Mouse (Mus musculus) heart, embryonic 16.5 days (tissue): ENCODE results near the gene Gm43518. TPM values are rescaled to one million over a fixed set of nuclear protein-coding genes. Genes with fewer than 3 reads are reported as not detected.

Experiments
- ATAC-seq: fragments of 200-750 bp; cut with Nextera tagmentation; replicated peaks from 2 replicates; pipeline ENCODE4 v1.8.0; 2017; ENCODE audit warnings: moderate number of reproducible peaks; ENCODE audit not compliant: insufficient read depth, low FRiP score; ENCODE audit errors: extremely low read depth
- H3K27ac ChIP-seq: fragments of 300-500 bp; sonication (generic); 2 replicates; pipeline ENCODE4 v1.5.1; 2014; ENCODE audit warnings: mild to moderate bottlenecking, low read length, control low read depth, moderate library complexity
- H3K27me3 ChIP-seq: fragments of 300-500 bp; sonication (generic); 2 replicates; pipeline ENCODE4 v1.6.1; 2014; ENCODE audit warnings: low read length, mixed read lengths; ENCODE audit not compliant: control insufficient read depth, insufficient read depth
- H3K36me3 ChIP-seq: fragments of 300-500 bp; sonication (generic); 2 replicates; pipeline ENCODE4 v1.6.1; 2014; ENCODE audit not compliant: control insufficient read depth, insufficient read depth
- H3K4me1 ChIP-seq: fragments of 300-500 bp; sonication (generic); 2 replicates; pipeline ENCODE4 v1.6.1; 2014; ENCODE audit warnings: low read length, mixed read lengths; ENCODE audit not compliant: control insufficient read depth, insufficient read depth
- H3K4me2 ChIP-seq: fragments of 300-500 bp; sonication (generic); 2 replicates; pipeline ENCODE4 v1.6.1; 2014; ENCODE audit warnings: low read depth, mild to moderate bottlenecking, control low read depth, low read length
- H3K4me3 ChIP-seq: fragments of 300-500 bp; sonication (generic); 2 replicates; pipeline ENCODE4 v1.5.1; 2014; ENCODE audit warnings: mild to moderate bottlenecking, control low read depth, low read length
- H3K9ac ChIP-seq: fragments of 300-500 bp; sonication (generic); 2 replicates; pipeline ENCODE4 v1.6.1; 2014; ENCODE audit warnings: low read length, control low read depth
- H3K9me3 ChIP-seq: fragments of 300-500 bp; sonication (generic); replicated peaks from 2 replicates; pipeline ENCODE4 v1.6.1; 2016; ENCODE audit warnings: low read length; ENCODE audit not compliant: control insufficient read depth
- WGBS: fragments of 180-500 bp; shearing (Covaris S2); extraction: QIAGEN DNeasy Blood & Tissue Kit; methylation state at CpG from one replicate; pipeline ENCODE4 v1.1.7; 2014; 5-methylcytosine and 5-hydroxymethylcytosine counted together
- polyA plus RNA-seq: library from polyadenylated mRNA; unstranded; fragments of >200 nt; fragmentation: Nextera tagmentation; extraction: Ambion mirVana; gene quantifications from 2 replicates; pipeline ENCODE4 v1.2.1, GENCODE M21; 2015

Gene Gm43518
- polyA plus RNA-seq, 1 experiment from 2014 or later = 1.8 TPM

DNA sequence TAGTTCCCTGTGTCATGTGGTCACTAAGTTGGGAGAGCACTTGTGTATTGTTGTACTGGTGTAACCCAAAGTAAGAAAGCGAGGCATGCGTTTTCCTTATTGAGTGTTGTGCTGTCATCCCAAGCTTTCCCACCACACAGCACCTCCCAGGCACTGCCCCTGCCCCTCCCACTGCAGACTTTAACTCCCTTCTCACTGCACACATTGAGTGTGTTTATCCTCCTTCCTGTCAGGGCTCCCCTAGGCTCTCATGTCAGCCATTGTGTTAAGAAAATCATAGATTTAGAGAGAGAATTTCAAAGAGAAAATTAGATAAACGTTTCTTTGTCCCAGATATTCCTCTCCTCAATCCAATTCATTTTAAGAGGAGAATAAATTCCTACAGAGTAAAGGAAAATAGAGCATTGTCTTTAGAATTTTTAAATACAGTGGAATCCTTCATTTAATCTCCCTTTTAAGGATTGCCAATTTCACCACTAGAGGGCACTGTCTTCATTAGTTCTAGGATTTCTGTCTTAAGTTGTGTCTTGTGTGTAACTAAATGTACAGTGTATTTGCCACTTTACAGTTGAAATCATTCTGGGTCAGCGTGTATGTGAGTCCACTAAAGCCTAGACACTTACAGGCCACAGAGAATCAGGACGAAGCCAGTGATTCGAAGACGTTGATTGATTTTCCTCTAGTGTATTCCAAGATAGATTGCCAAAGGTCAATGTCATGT, 20.0 kb downstream of the Gm43518 start:
- Histone ChIP-seq H3K4me1 (peaks cover 2% of the 10 kb centered on the region; the same call in 1 of the 2 replicates), H3K4me3 (no peak overlapping the region), H3K9me3 (no peaks in the 10 kb centered on the region), H3K4me2 (no peak overlapping the region), H3K36me3 (no peaks in the 10 kb centered on the region), H3K27ac (no peak overlapping the region), H3K27me3 (no peaks in the 10 kb centered on the region), H3K9ac (no peak overlapping the region)
- ATAC-seq = no peak
- 51% methylated on average over 7 of the region's 7 CpGs for WGBS

DNA sequence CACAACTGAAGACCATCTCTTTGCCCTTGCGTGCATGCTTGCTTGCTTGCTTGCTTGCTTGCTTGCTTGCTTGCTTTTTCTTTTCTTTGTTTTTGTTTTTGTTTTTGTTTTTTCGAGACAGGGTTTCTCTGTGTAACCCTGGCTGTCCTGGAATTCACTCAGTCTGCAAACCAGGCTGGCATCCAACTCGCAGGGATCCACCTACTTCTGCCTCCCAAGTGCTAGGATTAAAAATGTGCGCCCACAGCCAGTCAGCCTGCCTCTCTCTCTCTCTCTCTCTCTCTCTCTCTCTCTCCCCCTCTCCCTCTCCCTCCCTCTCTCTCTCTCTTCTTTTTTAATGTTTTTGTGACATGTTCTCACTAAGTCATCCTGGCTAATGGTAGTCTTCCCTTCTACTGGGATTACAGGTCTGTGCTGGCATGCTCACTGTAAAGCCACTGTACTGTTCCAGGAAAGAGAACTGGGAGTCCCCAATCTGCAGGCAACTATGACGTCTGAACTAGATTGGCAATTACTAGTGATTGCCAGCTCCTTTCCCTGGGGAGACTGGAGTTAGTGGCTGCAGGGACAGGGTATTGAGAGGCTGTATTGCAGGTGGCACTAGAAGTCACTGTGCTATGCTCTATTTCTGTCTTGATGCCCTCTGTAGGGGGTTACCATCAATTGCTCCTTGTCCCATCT, 25.3 kb downstream of the Gm43518 start:
- H3K27ac ChIP-seq = no peak overlapping the region
- H3K4me1 ChIP-seq = peaks cover 11% of the 10 kb centered on the region; the same call in 1 of the 2 replicates
- H3K27me3 ChIP-seq = no peaks in the 10 kb centered on the region
- H3K4me3 ChIP-seq = no peak overlapping the region
- H3K36me3 ChIP-seq = no peaks in the 10 kb centered on the region
- no peak for ATAC-seq
- 57% methylated on average over 5 of the region's 5 CpGs for WGBS
- H3K4me2 ChIP-seq = no peak overlapping the region
- H3K9ac ChIP-seq = no peak overlapping the region
- H3K9me3 ChIP-seq = no peaks in the 10 kb centered on the region

DNA sequence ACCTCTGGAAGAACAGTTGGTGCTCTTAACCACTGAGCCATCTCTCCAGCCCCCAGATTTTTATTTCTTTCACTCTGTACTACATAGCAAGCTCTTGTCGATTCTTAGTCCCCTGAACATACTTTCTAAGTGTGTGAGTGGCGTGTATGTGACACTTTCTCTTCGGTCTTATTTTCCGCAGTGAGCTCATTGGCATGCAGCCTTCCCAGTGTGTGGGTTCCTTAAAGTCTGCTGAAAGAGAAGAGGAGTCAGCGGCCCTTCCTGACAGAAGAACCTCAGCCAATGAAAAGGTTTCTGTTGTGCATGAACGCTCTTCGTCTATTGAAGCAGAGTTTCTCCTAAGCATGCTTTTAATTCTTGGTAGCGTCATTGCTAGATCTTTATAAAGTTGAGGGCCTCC, 30.0 kb downstream of the Gm43518 start:
- Histone ChIP-seq H3K4me1 (peaks cover 9% of the 10 kb centered on the region; the same call in 1 of the 2 replicates), H3K9ac (no peak overlapping the region), H3K4me3 (no peak overlapping the region), H3K27ac (no peak overlapping the region), H3K9me3 (no peaks in the 10 kb centered on the region), H3K4me2 (no peak overlapping the region), H3K36me3 (no peaks in the 10 kb centered on the region), H3K27me3 (no peaks in the 10 kb centered on the region)
- ATAC-seq = no peak
- 91% methylated on average over 8 of the region's 8 CpGs for WGBS

DNA sequence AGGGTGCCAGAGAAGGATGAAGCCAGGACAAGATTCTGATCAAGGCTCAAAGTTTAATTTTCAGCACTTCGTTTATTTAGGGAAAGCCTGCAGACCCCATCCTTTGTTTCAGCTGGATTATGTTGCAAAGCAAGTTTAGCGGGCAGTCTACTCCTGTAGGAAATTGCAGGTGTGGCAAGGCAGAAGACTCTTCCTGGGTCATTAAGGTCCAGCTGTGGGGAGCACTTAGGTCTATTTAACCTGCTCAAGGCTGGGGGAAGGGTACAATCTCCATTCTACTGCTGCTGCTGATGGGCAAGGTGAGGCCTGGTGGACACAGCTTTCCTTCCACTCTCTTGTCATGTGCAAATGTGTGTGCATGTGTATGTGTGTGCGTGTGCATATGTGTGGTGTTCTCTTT, 31.8 kb downstream of the Gm43518 start:
- Histone ChIP-seq H3K4me2 (no peak overlapping the region), H3K27me3 (no peaks in the 10 kb centered on the region), H3K36me3 (no peaks in the 10 kb centered on the region), H3K9me3 (no peaks in the 10 kb centered on the region), H3K27ac (no peak overlapping the region), H3K4me3 (no peak overlapping the region), H3K4me1 (peaks cover 7% of the 10 kb centered on the region; the same call in 1 of the 2 replicates), H3K9ac (no peak overlapping the region)
- no peak for ATAC-seq
- WGBS = 84% methylated on average over 3 of the region's 3 CpGs

DNA sequence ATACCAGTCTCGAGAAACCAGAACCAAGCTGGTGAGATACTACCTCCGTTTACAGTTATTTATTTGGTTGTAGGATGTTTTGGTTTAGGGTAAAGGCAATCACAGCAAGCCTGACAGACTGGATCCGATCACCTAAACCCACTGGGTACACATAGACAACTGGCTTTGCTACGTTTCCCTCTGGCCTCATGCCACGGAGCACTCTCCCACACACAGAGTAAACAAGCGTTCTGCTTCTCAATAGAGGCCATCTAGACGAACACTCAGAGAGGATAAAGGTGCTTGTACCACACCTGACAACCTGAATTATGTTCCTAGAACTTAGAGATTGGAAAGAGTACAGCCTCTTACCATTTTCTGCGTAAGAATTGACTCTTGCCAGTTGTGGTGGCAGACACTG, 32.9 kb downstream of the Gm43518 start:
- H3K27ac ChIP-seq = no peak overlapping the region
- no peak overlapping the region for H3K9ac ChIP-seq
- H3K27me3 ChIP-seq = no peaks in the 10 kb centered on the region
- 73% methylated on average over 8 of the region's 8 CpGs for WGBS
- no peaks in the 10 kb centered on the region for H3K36me3 ChIP-seq
- peaks cover 1% of the 10 kb centered on the region; the same call in 1 of the 2 replicates for H3K4me1 ChIP-seq
- no peak overlapping the region for H3K4me2 ChIP-seq
- ATAC-seq = no peak
- H3K9me3 ChIP-seq = no peaks in the 10 kb centered on the region
- H3K4me3 ChIP-seq = no peak overlapping the region

DNA sequence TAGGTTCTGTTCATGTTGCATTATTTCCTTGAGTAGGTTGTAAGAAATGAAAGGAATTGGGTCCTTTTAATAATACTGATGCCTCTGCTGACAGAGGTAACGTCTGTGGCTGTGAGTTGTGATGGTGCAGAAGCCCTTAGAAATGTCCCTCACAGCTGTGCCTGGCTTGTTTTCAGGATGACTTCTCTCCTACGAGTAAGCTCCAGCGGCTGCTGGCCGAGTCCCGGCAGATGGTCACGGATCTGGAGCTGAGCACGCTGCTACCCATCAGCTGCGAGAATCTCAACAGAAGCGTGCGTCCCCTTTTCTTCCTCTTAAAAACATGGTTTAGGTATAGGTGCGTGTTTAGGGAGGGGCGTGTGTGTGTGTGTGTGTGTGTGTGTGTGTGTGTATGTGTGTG, 33.8 kb downstream of the Gm43518 start:
- ATAC-seq = no peak
- H3K4me3 ChIP-seq = no peak overlapping the region
- H3K9me3 ChIP-seq = no peaks in the 10 kb centered on the region

DNA sequence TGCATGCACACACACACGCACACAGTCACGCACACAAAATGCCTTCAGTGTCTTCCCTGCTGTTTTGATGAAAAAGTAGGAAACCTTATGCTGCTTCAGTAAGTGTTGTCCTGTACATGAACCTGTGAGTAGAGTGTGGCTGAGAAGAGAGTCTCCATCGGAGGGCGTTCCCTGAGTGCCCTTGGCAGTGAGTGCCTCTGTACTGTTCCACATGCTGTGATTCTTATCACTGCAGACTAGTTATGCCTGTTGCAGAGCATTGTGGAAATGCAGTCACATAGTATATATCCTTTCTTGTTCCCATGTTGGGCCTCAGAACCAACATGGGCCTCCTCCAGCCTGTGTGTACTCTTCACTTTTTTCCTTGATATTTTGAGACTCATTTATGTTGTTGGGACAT, 37.0 kb downstream of the Gm43518 start:
- no peak for ATAC-seq
- WGBS = 74% methylated on average over 4 of the region's 4 CpGs

More for the DNA sequence above, 33.8 kb downstream of the Gm43518 start:
- Histone ChIP-seq H3K4me1 (no peaks in the 10 kb centered on the region), H3K9ac (no peak overlapping the region), H3K4me2 (no peak overlapping the region), H3K27me3 (no peaks in the 10 kb centered on the region), H3K36me3 (no peaks in the 10 kb centered on the region), H3K27ac (no peak overlapping the region)
- 81% methylated on average over 12 of the region's 12 CpGs for WGBS

DNA sequence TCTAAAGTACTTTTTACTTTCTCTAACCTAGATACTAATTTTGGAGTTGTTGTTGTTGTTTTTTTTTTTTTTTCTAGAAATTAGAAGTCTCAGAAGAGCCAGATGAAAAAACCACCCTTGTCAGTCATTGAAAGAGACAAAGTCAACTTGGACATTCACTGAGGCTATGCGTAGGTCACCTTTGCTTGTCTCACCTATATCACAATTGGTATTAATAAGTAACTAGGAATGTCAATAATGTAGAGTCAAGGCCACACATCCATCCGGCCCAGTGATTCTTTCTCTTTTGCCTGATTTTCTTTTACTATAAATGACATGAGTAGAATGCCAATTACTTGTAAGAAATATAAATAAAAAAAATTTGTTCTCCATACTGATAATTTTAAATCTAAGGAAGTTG, 39.5 kb downstream of the Gm43518 start:
- Histone ChIP-seq H3K27me3 (no peaks in the 10 kb centered on the region), H3K36me3 (no peaks in the 10 kb centered on the region), H3K27ac (no peak overlapping the region), H3K4me3 (no peak overlapping the region), H3K9ac (no peak overlapping the region), H3K4me1 (no peaks in the 10 kb centered on the region), H3K4me2 (no peak overlapping the region), H3K9me3 (no peaks in the 10 kb centered on the region)
- no peak for ATAC-seq
- 92% methylated on average over 2 of the region's 2 CpGs for WGBS

More for the DNA sequence above, 37.0 kb downstream of the Gm43518 start:
- Histone ChIP-seq H3K9ac (no peak overlapping the region), H3K4me1 (no peaks in the 10 kb centered on the region), H3K27me3 (no peaks in the 10 kb centered on the region), H3K4me2 (no peak overlapping the region), H3K9me3 (no peaks in the 10 kb centered on the region), H3K4me3 (no peak overlapping the region), H3K27ac (no peak overlapping the region), H3K36me3 (no peaks in the 10 kb centered on the region)

DNA sequence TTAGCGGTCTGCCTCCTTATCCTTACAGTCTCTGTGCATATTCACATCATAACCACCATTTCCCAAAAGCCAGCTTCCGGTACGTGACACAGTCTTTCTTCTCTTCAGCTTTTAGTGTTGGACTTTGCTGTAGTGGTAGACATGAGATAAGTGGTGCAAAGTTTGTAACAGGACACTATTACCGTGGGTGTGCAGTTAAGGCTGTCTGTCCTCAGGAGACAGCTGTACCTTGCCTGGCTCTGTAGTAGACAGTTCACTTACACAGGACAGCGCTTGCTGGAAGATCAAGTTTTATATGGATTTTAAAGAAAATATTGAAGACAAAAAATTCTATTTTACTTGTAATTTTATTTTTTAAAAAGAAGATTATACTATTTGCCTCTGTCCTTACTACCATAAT, 41.2 kb downstream of the Gm43518 start:
- Histone ChIP-seq H3K9ac (no peak overlapping the region), H3K4me1 (no peaks in the 10 kb centered on the region), H3K36me3 (no peaks in the 10 kb centered on the region), H3K27me3 (peaks cover 8% of the 10 kb centered on the region), H3K4me2 (no peak overlapping the region), H3K27ac (no peak overlapping the region), H3K9me3 (no peaks in the 10 kb centered on the region), H3K4me3 (no peak overlapping the region)
- WGBS = 61% methylated on average over 5 of the region's 5 CpGs
- no peak for ATAC-seq
